Mouse (Mus musculus): ENCODE results near the gene Samd4b.

DNA sequence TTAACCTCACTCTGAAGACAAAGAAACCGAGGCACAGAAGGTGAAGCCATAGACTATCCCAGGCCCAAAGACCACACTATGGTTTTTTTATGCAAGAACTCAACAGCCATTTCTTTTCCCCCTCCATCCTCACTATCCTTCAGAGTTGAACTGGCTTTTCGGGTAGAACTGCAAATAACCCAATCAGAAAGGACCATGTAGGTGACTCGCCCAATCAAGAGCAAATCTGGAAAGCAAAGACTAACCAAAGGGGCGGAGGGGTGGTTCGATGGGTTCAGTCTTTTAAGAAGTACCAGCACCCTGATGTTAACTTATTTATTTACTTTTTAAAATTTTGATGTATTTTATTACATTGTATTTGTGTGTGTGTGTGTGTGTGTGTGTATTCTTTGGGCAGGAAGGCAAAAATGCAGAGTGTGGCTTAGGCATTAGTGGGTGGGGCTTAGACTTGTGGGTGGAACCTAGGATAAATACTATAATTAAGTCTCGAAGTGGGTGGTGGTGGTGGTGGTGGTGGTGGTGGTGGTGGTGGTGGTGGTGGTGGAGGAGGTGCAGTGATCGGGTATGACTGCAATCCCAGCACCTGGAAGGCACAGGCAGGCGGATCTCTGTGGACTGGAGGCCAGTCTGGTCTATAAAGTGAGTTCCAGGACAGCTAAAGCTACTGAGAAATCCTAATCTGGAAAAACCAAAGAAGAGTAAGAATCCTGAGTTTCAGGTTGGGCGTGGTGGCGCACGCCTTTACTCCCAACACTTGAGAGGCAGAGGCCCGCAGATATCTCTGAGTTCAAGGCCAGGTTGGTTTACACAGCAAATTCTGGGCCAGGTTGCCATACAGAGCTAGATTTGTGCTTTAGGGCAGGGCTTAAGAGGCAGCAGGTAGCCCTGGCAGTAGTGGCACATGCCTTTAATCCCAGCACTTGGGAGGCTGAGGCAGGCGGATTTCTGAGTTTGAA lies 149.8 kb downstream of the Samd4b start:
- no peak for TF ChIP-seq POLR2A (IDR thresholded peaks at IDR 0.05; ENCODE audit: borderline replicate concordance, extremely low read depth, insufficient read depth, insufficient read length, poor library complexity, severe bottlenecking)
- TF ChIP-seq CTCF (IDR thresholded peaks at IDR 0.05; ENCODE audit: borderline replicate concordance, extremely low read depth, insufficient read depth, insufficient read length) = no peak

Measured in brain, embryonic 14.5 days (tissue).